Mouse (Mus musculus): ENCODE measurements around the gene Armc2. TPM values are rescaled to one million over a fixed set of nuclear protein-coding genes. Genes with fewer than 3 reads are reported as not detected.

Gene Armc2
- total RNA-seq, 1 experiment: 1.0 TPM

GRCm38 (mm10) chr10:42038571-42038970 is 20.3 kb upstream of the Armc2 start:
- no peak for TF ChIP-seq HCFC1 (IDR thresholded peaks at IDR 0.05; ENCODE audit: borderline replicate concordance, insufficient read depth, low read length)
- TF ChIP-seq MAFK (IDR thresholded peaks at IDR 0.05; ENCODE audit: insufficient read depth, low read depth, low read length): no peak
- no peak for TF ChIP-seq ZNF384 (IDR thresholded peaks at IDR 0.05; ENCODE audit: low read depth, low read length)
- TF ChIP-seq ZC3H11A (IDR thresholded peaks at IDR 0.05; ENCODE audit: borderline replicate concordance, low read depth, low read length): no peak
- TF ChIP-seq CHD2 (IDR thresholded peaks at IDR 0.05; ENCODE audit: low read depth, low read length): no peak
- H3K9ac ChIP-seq (ENCODE audit: insufficient read depth, low read depth, low read length, poor library complexity, severe bottlenecking): no peak overlapping the region
- H3K36me3 ChIP-seq (ENCODE audit: control insufficient read depth, insufficient read depth, low read length, poor library complexity, severe bottlenecking): no peaks in the 10 kb centered on the region
- H3K4me1 ChIP-seq (ENCODE audit: control insufficient read depth in 2 of 2, insufficient read depth in 2 of 2, low read length in 2 of 2, poor library complexity in 1 of 2): no peaks in the 10 kb centered on the region
- H3K9me3 ChIP-seq (ENCODE audit: control insufficient read depth, insufficient read depth, low read depth, low read length): no peaks in the 10 kb centered on the region
- DNase-seq (ENCODE audit: low read depth, low spot score): no peak
- no peak overlapping the region for H3K27ac ChIP-seq (ENCODE audit: insufficient read depth, low read depth, low read length, poor library complexity, severe bottlenecking)
- in situ Hi-C loops (cut with MboI; ENCODE audit: low sequenced_read_pairs in 2 of 2, unreplicated experiment in 2 of 2): no loop called here
- H3K4me3 ChIP-seq (ENCODE audit: insufficient read depth in 1 of 2, low read depth in 1 of 2, low read length in 2 of 2, poor library complexity in 1 of 2, severe bottlenecking in 1 of 2): no peak overlapping the region

- TF ChIP-seq ZNF384 (IDR thresholded peaks at IDR 0.05; ENCODE audit: low read depth, low read length) (no peak), ZC3H11A (IDR thresholded peaks at IDR 0.05; ENCODE audit: borderline replicate concordance, low read depth, low read length) (no peak), MAFK (IDR thresholded peaks at IDR 0.05; ENCODE audit: insufficient read depth, low read depth, low read length) (no peak), HCFC1 (IDR thresholded peaks at IDR 0.05; ENCODE audit: borderline replicate concordance, insufficient read depth, low read length) (no peak), CHD2 (IDR thresholded peaks at IDR 0.05; ENCODE audit: low read depth, low read length) (no peak)
- DNase-seq (ENCODE audit: low read depth, low spot score): no peak
- in situ Hi-C loops (cut with MboI; ENCODE audit: low sequenced_read_pairs in 2 of 2, unreplicated experiment in 2 of 2): no loop called here
- Histone ChIP-seq H3K9me3 (ENCODE audit: control insufficient read depth, insufficient read depth, low read depth, low read length) (no peaks in the 10 kb centered on the region), H3K4me3 (ENCODE audit: insufficient read depth in 1 of 2, low read depth in 1 of 2, low read length in 2 of 2, poor library complexity in 1 of 2, severe bottlenecking in 1 of 2) (no peak overlapping the region), H3K4me1 (ENCODE audit: control insufficient read depth in 2 of 2, insufficient read depth in 2 of 2, low read length in 2 of 2, poor library complexity in 1 of 2) (no peaks in the 10 kb centered on the region), H3K9ac (ENCODE audit: insufficient read depth, low read depth, low read length, poor library complexity, severe bottlenecking) (no peak overlapping the region), H3K27ac (ENCODE audit: insufficient read depth, low read depth, low read length, poor library complexity, severe bottlenecking) (no peak overlapping the region), H3K36me3 (ENCODE audit: control insufficient read depth, insufficient read depth, low read length, poor library complexity, severe bottlenecking) (no peaks in the 10 kb centered on the region)
Observed at GRCm38 (mm10) chr10:42037301-42037870, 19.1 kb upstream of the Armc2 start.

GRCm38 (mm10) chr10:42036846-42037245 is 18.6 kb upstream of the Armc2 start:
- H3K4me3 ChIP-seq (ENCODE audit: insufficient read depth in 1 of 2, low read depth in 1 of 2, low read length in 2 of 2, poor library complexity in 1 of 2, severe bottlenecking in 1 of 2): no peak overlapping the region
- H3K9me3 ChIP-seq (ENCODE audit: control insufficient read depth, insufficient read depth, low read depth, low read length): no peaks in the 10 kb centered on the region
- in situ Hi-C loops (cut with MboI; ENCODE audit: low sequenced_read_pairs in 2 of 2, unreplicated experiment in 2 of 2): no loop called here
- H3K27ac ChIP-seq (ENCODE audit: insufficient read depth, low read depth, low read length, poor library complexity, severe bottlenecking): no peak overlapping the region
- no peaks in the 10 kb centered on the region for H3K4me1 ChIP-seq (ENCODE audit: control insufficient read depth in 2 of 2, insufficient read depth in 2 of 2, low read length in 2 of 2, poor library complexity in 1 of 2)
- H3K9ac ChIP-seq (ENCODE audit: insufficient read depth, low read depth, low read length, poor library complexity, severe bottlenecking): no peak overlapping the region
- no peak for DNase-seq (ENCODE audit: low read depth, low spot score)
- no peak for TF ChIP-seq HCFC1 (IDR thresholded peaks at IDR 0.05; ENCODE audit: borderline replicate concordance, insufficient read depth, low read length)
- TF ChIP-seq ZNF384 (IDR thresholded peaks at IDR 0.05; ENCODE audit: low read depth, low read length): no peak
- TF ChIP-seq CHD2 (IDR thresholded peaks at IDR 0.05; ENCODE audit: low read depth, low read length): no peak
- no peak for TF ChIP-seq ZC3H11A (IDR thresholded peaks at IDR 0.05; ENCODE audit: borderline replicate concordance, low read depth, low read length)
- no peak for TF ChIP-seq MAFK (IDR thresholded peaks at IDR 0.05; ENCODE audit: insufficient read depth, low read depth, low read length)
- no peaks in the 10 kb centered on the region for H3K36me3 ChIP-seq (ENCODE audit: control insufficient read depth, insufficient read depth, low read length, poor library complexity, severe bottlenecking)

- in situ Hi-C loops (cut with MboI; ENCODE audit: low sequenced_read_pairs in 2 of 2, unreplicated experiment in 2 of 2): no loop called here
- DNase-seq (ENCODE audit: low read depth, low spot score): no peak
- Histone ChIP-seq H3K36me3 (ENCODE audit: control insufficient read depth, insufficient read depth, low read length, poor library complexity, severe bottlenecking) (no peaks in the 10 kb centered on the region), H3K4me1 (ENCODE audit: control insufficient read depth in 2 of 2, insufficient read depth in 2 of 2, low read length in 2 of 2, poor library complexity in 1 of 2) (peaks cover 0 to 2% of the 10 kb centered on the region in 2 experiments; a peak in 1 of 4 replicates), H3K9ac (ENCODE audit: insufficient read depth, low read depth, low read length, poor library complexity, severe bottlenecking) (no peak overlapping the region), H3K4me3 (ENCODE audit: insufficient read depth in 1 of 2, low read depth in 1 of 2, low read length in 2 of 2, poor library complexity in 1 of 2, severe bottlenecking in 1 of 2) (no peak overlapping the region), H3K27ac (ENCODE audit: insufficient read depth, low read depth, low read length, poor library complexity, severe bottlenecking) (no peak overlapping the region), H3K9me3 (ENCODE audit: control insufficient read depth, insufficient read depth, low read depth, low read length) (no peaks in the 10 kb centered on the region)
- no peak for TF ChIP-seq ZC3H11A (IDR thresholded peaks at IDR 0.05; ENCODE audit: borderline replicate concordance, low read depth, low read length)
- no peak for TF ChIP-seq MAFK (IDR thresholded peaks at IDR 0.05; ENCODE audit: insufficient read depth, low read depth, low read length)
- TF ChIP-seq CHD2 (IDR thresholded peaks at IDR 0.05; ENCODE audit: low read depth, low read length): no peak
- no peak for TF ChIP-seq HCFC1 (IDR thresholded peaks at IDR 0.05; ENCODE audit: borderline replicate concordance, insufficient read depth, low read length)
- TF ChIP-seq ZNF384 (IDR thresholded peaks at IDR 0.05; ENCODE audit: low read depth, low read length): no peak
Observed at GRCm38 (mm10) chr10:42033571-42033970, 15.3 kb upstream of the Armc2 start.
